Mouse (Mus musculus): ENCODE results near the gene Anapc11. TPM values are rescaled to one million over a fixed set of nuclear protein-coding genes. Genes with fewer than 3 reads are reported as not detected.

The Anapc11 gene
- polyA plus RNA-seq, 1 experiment, result 254 TPM

DNA sequence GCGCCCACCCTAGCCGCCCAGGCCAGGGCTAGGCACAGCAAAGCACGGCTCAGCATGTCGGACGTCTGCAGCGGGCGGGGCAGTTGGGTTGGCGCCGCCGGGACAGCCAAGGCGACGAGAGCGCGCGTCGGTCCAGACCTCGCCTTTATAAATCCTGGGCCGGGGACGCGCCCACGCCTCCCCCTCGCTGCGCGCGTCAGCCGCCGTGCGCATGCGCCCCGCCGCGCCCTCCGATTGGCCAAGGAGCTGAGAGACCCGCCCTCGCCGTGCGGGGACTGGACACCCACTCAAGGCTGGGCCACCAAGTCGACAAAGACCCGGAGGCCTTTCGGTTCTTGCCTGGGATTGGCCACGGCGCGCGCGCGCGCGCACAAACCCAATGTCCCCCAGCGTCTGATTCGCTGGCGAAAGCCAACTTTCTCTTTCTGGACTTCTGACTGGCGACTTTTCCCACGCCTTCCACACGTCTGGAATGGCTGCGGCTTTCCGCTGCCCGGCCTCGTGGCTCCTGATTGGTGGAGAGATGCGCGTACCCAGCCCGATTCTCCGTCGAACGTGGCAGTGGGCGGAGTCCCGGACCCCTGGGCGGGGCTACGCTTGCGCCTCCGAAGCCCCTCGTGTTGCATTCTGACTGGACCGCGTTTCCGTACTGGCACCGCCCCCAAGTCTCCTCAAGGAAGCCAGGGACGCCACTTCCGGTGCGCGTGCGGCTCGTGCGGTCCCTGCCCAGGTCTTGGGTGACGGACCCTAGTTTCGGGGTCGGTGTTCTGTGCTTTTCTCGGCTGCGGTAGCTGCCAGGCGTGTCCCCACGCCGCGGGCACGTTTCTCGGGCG, 25.3 kb upstream of the Anapc11 start, which contains the start of gene P4hb:
Gene P4hb (minus strand): TSS at position 502 of the 833 bp plus-strand sequence.
- no peaks in the 10 kb centered on the region for H3K27me3 ChIP-seq (ENCODE audit: control insufficient read depth, insufficient read depth, insufficient read length)
- H3K79me2 ChIP-seq (ENCODE audit: control insufficient read depth, insufficient read depth), result peaks cover 63% of the 10 kb centered on the region
- TF ChIP-seq USF1 (IDR thresholded peaks at IDR 0.05; ENCODE audit: low read depth) (no peak), MAX (IDR thresholded peaks at IDR 0.05) (peak; percentile 92), FOSL1 (IDR thresholded peaks at IDR 0.05; ENCODE audit: insufficient read depth, low read length, poor library complexity, severe bottlenecking) (no peak)
- peaks cover 49% of the 10 kb centered on the region for H3K36me3 ChIP-seq (ENCODE audit: control insufficient read depth, insufficient read depth)
- peak within 1 kb of the TSS; percentile 94 for H3ac ChIP-seq (ENCODE audit: control insufficient read depth, insufficient read length, low read depth)
- peak within 1 kb of the TSS; percentile 91 for H3K4me3 ChIP-seq (ENCODE audit: insufficient read depth, poor library complexity, severe bottlenecking)
- peaks cover 37% of the 10 kb centered on the region for H3K79me3 ChIP-seq (ENCODE audit: low read depth)

GRCm38 (mm10) chr11:120573585-120574277, 24.5 kb upstream of the Anapc11 start:
- Histone ChIP-seq H3K36me3 (ENCODE audit: control insufficient read depth, insufficient read depth) (peaks cover 49% of the 10 kb centered on the region), H3ac (ENCODE audit: control insufficient read depth, insufficient read length, low read depth) (peak overlapping the region; percentile 94), H3K27me3 (ENCODE audit: control insufficient read depth, insufficient read depth, insufficient read length) (no peaks in the 10 kb centered on the region), H3K79me3 (ENCODE audit: low read depth) (peaks cover 30% of the 10 kb centered on the region), H3K4me3 (ENCODE audit: insufficient read depth, poor library complexity, severe bottlenecking) (peak overlapping the region; percentile 89), H3K79me2 (ENCODE audit: control insufficient read depth, insufficient read depth) (peaks cover 63% of the 10 kb centered on the region)
- TF ChIP-seq CEBPB (IDR thresholded peaks at IDR 0.05; ENCODE audit: low read depth), result no peak
- TF ChIP-seq MAX (IDR thresholded peaks at IDR 0.05), result no peak
- no peak for TF ChIP-seq USF1 (IDR thresholded peaks at IDR 0.05; ENCODE audit: low read depth)
- no peak for TF ChIP-seq CTCF (IDR thresholded peaks at IDR 0.05; ENCODE audit: control insufficient read depth, insufficient read depth, insufficient read length)
- no peak for TF ChIP-seq FOSL1 (IDR thresholded peaks at IDR 0.05; ENCODE audit: insufficient read depth, low read length, poor library complexity, severe bottlenecking)
- no peak for TF ChIP-seq MYOD1 (IDR thresholded peaks at IDR 0.05; ENCODE audit: control insufficient read depth, insufficient read length, low read depth)
- no peak for TF ChIP-seq MYOG (IDR thresholded peaks at IDR 0.05; ENCODE audit: control insufficient read depth, extremely low read depth, insufficient read length)

- Histone ChIP-seq H3K79me3 (ENCODE audit: low read depth) (peaks cover 35% of the 10 kb centered on the region), H3K36me3 (ENCODE audit: control insufficient read depth, insufficient read depth) (peaks cover 53% of the 10 kb centered on the region), H3K27me3 (ENCODE audit: control insufficient read depth, insufficient read depth, insufficient read length) (no peaks in the 10 kb centered on the region), H3ac (ENCODE audit: control insufficient read depth, insufficient read length, low read depth) (peak overlapping the region; percentile 61), H3K79me2 (ENCODE audit: control insufficient read depth, insufficient read depth) (peaks cover 66% of the 10 kb centered on the region), H3K4me3 (ENCODE audit: insufficient read depth, poor library complexity, severe bottlenecking) (peak overlapping the region; percentile 89)
- TF ChIP-seq CEBPB (IDR thresholded peaks at IDR 0.05; ENCODE audit: low read depth), result no peak
- no peak for TF ChIP-seq FOSL1 (IDR thresholded peaks at IDR 0.05; ENCODE audit: insufficient read depth, low read length, poor library complexity, severe bottlenecking)
- TF ChIP-seq CTCF (IDR thresholded peaks at IDR 0.05; ENCODE audit: control insufficient read depth, insufficient read depth, insufficient read length), result no peak
- TF ChIP-seq USF1 (IDR thresholded peaks at IDR 0.05; ENCODE audit: low read depth), result no peak
- TF ChIP-seq MYOD1 (IDR thresholded peaks at IDR 0.05; ENCODE audit: control insufficient read depth, insufficient read length, low read depth), result no peak
- no peak for TF ChIP-seq MAX (IDR thresholded peaks at IDR 0.05)
- TF ChIP-seq MYOG (IDR thresholded peaks at IDR 0.05; ENCODE audit: control insufficient read depth, extremely low read depth, insufficient read length), result no peak
Observed at GRCm38 (mm10) chr11:120574278-120574600, 24.0 kb upstream of the Anapc11 start.

GRCm38 (mm10) chr11:120575046-120575445, 23.2 kb upstream of the Anapc11 start:
- Histone ChIP-seq H3K36me3 (ENCODE audit: control insufficient read depth, insufficient read depth) (peaks cover 57% of the 10 kb centered on the region), H3K79me3 (ENCODE audit: low read depth) (peaks cover 39% of the 10 kb centered on the region), H3K27me3 (ENCODE audit: control insufficient read depth, insufficient read depth, insufficient read length) (no peaks in the 10 kb centered on the region), H3ac (ENCODE audit: control insufficient read depth, insufficient read length, low read depth) (no peak overlapping the region), H3K4me3 (ENCODE audit: insufficient read depth, poor library complexity, severe bottlenecking) (no peak overlapping the region), H3K79me2 (ENCODE audit: control insufficient read depth, insufficient read depth) (peaks cover 69% of the 10 kb centered on the region)
- no peak for TF ChIP-seq MYOG (IDR thresholded peaks at IDR 0.05; ENCODE audit: control insufficient read depth, extremely low read depth, insufficient read length)

- Histone ChIP-seq H3K79me3 (ENCODE audit: low read depth) (peaks cover 40% of the 10 kb centered on the region), H3K36me3 (ENCODE audit: control insufficient read depth, insufficient read depth) (peaks cover 49% of the 10 kb centered on the region), H3K27me3 (ENCODE audit: control insufficient read depth, insufficient read depth, insufficient read length) (no peaks in the 10 kb centered on the region), H3K79me2 (ENCODE audit: control insufficient read depth, insufficient read depth) (peaks cover 69% of the 10 kb centered on the region), H3K4me3 (ENCODE audit: insufficient read depth, poor library complexity, severe bottlenecking) (no peak overlapping the region), H3ac (ENCODE audit: control insufficient read depth, insufficient read length, low read depth) (no peak overlapping the region)
- TF ChIP-seq MAX (IDR thresholded peaks at IDR 0.05), result no peak
- no peak for TF ChIP-seq MYOG (IDR thresholded peaks at IDR 0.05; ENCODE audit: control insufficient read depth, extremely low read depth, insufficient read length)
- TF ChIP-seq MYOD1 (IDR thresholded peaks at IDR 0.05; ENCODE audit: control insufficient read depth, insufficient read length, low read depth), result no peak
- no peak for TF ChIP-seq USF1 (IDR thresholded peaks at IDR 0.05; ENCODE audit: low read depth)
- no peak for TF ChIP-seq CEBPB (IDR thresholded peaks at IDR 0.05; ENCODE audit: low read depth)
- TF ChIP-seq FOSL1 (IDR thresholded peaks at IDR 0.05; ENCODE audit: insufficient read depth, low read length, poor library complexity, severe bottlenecking), result no peak
- no peak for TF ChIP-seq CTCF (IDR thresholded peaks at IDR 0.05; ENCODE audit: control insufficient read depth, insufficient read depth, insufficient read length)
Observed at GRCm38 (mm10) chr11:120575940-120576339, 22.3 kb upstream of the Anapc11 start.

Measured in C2C12 (cell line).